Mouse (Mus musculus) E14TG2a.4 (cell line): ENCODE data around the gene Pdzd7.

ENCODE experiments used
- CTCF ChIP-seq: conservative IDR thresholded peaks from 2 replicates; pipeline ENCODE4 v1.5.1; 2014; ENCODE audit warnings: low read length
- NANOG ChIP-seq: IDR thresholded peaks from 2 replicates; pipeline ENCODE4 v1.6.1; 2014; ENCODE audit warnings: borderline replicate concordance, low read length, mixed read lengths
- POU5F1 ChIP-seq: IDR thresholded peaks from 2 replicates; pipeline ENCODE4 v1.6.1; 2014; ENCODE audit warnings: low read length, borderline replicate concordance

DNA sequence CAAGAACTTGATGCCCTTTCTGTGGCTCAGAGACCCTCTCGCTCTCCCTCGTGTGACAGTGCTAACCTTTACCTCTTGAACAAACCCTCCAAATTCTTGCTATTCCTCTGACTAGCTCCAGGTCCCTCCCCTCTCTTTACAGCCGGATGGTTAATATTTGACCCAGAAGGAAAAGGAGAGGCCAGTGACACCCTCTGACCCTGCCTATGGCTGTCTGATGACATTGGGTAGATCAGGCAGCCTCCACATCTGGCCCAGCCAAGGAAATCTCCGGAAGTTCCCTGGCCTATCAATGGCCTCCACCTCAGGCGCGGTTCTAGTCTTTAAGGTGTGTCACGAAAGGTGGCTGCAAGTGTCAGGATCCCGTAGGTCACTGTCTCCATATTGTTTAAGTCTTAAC, 54.5 kb downstream of the Pdzd7 start:
- TF ChIP-seq CTCF (no peak), NANOG (no peak), POU5F1 (no peak)
